Mouse (Mus musculus) heart, postnatal 0 days (tissue): ENCODE data around the gene Tatdn2.

ENCODE experiments used
- CTCF ChIP-seq: IDR thresholded peaks from 2 replicates; pipeline ENCODE4 v1.5.1; 2016; ENCODE audit warnings: antibody characterized with exemption, control low read depth, low read depth
- EP300 ChIP-seq: IDR thresholded peaks from 2 replicates; pipeline ENCODE4 v1.6.1; 2016; ENCODE audit warnings: antibody characterized with exemption, low read depth

DNA sequence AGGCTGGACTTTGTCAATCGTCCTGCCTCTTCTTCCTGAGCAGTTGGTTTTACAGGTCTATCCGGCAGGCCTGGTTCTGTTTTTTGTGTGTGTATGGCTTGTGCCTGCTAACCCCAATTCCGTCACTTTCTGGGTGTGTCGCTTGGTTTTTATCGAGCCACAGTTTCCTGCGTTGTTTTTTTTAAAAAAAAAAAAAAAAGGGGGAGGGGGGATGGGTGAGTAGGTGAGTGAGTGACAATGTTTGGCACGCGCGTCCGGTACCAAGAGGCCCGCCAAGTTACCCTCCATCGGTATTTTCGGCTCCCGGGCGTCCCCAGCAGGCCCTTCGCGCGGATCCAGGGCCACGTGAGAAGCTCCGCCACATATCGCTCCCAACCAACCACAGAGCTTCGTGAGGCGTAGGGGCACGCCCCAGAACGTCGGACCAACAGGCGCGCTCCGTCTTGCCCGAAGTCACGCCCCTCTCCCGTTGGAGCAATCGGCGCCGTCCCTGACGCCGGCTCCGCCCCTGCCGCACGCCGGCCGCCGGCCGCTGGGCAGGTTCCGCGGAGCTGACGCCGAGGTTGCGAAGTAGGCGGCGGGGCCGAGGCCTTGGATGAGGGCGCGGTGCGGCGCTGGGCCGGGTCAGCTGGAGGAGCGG, at the start of gene Tatdn2:
- TF ChIP-seq CTCF: peak; percentile 11; the same call in 1 of the 2 replicates
- peak; percentile 88 for TF ChIP-seq EP300
